Mouse (Mus musculus): ENCODE data around the gene Znrd1.

Gene Znrd1

DNA sequence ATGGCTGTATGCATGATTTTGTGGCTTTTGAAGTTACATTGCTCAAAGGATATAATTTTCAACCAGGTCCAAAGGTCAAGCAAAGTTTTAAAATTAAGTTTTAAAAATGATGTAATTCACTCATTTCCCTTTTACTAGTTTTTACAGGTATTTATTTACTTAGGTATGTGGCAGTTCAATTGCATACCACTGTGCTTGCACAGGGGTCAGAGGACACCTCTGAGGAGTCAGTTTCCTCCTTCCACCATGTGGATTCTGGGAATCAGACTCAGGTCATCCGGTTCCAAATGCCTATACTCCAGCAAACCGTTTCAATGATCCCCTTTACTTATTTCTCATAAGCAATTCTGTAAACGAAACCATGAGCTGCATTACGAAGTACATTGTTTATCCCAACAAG lies 35.6 kb downstream of the Znrd1 start:
- DNase-seq: no peak

GRCm38 (mm10) chr17:36920239-36920638 lies 38.1 kb downstream of the Znrd1 start:
- no peak for DNase-seq

- peak; percentile 79 for DNase-seq
Measured at GRCm38 (mm10) chr17:36915076-36915475, 43.3 kb downstream of the Znrd1 start.

- peak; percentile 87 for DNase-seq
Measured at GRCm38 (mm10) chr17:36914108-36914507, 44.3 kb downstream of the Znrd1 start.

- DNase-seq: no peak
Measured at GRCm38 (mm10) chr17:36912031-36912430, 46.3 kb downstream of the Znrd1 start.

DNA sequence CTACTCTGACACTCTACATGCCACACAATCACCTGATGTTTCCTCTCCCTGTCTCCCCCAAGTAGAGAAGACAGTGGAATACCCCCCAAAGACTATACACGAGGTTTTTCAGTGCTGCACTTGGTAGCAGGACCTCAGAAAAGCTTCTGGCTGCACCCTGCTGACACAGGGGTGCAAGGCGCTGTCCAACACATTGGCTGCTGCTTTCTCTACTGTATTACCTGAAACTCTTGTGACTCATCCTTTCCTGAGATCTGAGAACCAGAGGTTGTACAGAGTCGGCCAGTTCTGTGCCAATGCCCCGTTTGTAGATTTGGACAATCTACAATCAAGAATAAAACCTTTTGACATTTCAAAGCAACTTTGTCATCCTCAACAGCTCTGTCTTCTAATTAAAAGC lies 48.6 kb downstream of the Znrd1 start:
- no peak for DNase-seq

GRCm38 (mm10) chr17:36908235-36908634 lies 50.1 kb downstream of the Znrd1 start:
- no peak for DNase-seq
